Mouse (Mus musculus) bone marrow, adult 2 months (tissue): ENCODE measurements around the gene Dok4. TPM values are rescaled to one million over a fixed set of nuclear protein-coding genes. Genes with fewer than 3 reads are reported as not detected.

Experiments
- H3K27ac ChIP-seq: fragments of 200-500 bp; 2 replicates; pipeline ENCODE4 v1.5.1; 2012; ENCODE audit warnings: low read depth, mild to moderate bottlenecking, control low read depth, inconsistent platforms, low read length; ENCODE audit not compliant: control insufficient read depth, poor library complexity, insufficient read depth
- H3K4me1 ChIP-seq: fragments of 200-500 bp; 2 replicates; pipeline ENCODE4 v1.6.1; 2011; ENCODE audit warnings: low read length; ENCODE audit not compliant: control insufficient read depth, insufficient read depth
- H3K4me3 ChIP-seq: fragments of 200-500 bp; replicated peaks from 2 replicates; pipeline ENCODE3; 2011; ENCODE audit warnings: mild to moderate bottlenecking, low read depth, low read length, control low read depth; ENCODE audit not compliant: control insufficient read depth
- CTCF ChIP-seq: fragments of 200-500 bp; IDR thresholded peaks from 2 replicates; pipeline ENCODE4 v1.5.1; 2011; ENCODE audit warnings: low read length, control low read depth; ENCODE audit not compliant: control insufficient read depth, insufficient read depth
- POLR2A ChIP-seq: fragments of 200-500 bp; IDR thresholded peaks from 2 replicates; pipeline ENCODE4 v1.6.1; 2011; ENCODE audit warnings: low read depth, mild to moderate bottlenecking, control low read depth, low read length, borderline replicate concordance; ENCODE audit not compliant: control insufficient read depth
- WGBS: fragments of 180-500 bp; shearing (Covaris S2); methylation state at CpG from one replicate; pipeline ENCODE4 v1.1.7; 2018; 5-methylcytosine and 5-hydroxymethylcytosine counted together
- polyA plus RNA-seq: library from polyadenylated mRNA; stranded (reverse); fragments of >200 nt; gene quantifications from 2 replicates; pipeline ENCODE4 v1.2.4, GENCODE M21; 2011; ENCODE audit warnings: low replicate concordance; ENCODE audit not compliant: missing spikeins, insufficient read depth, insufficient read length

Gene Dok4
- polyA plus RNA-seq, 1 experiment, result 5.6 TPM

DNA sequence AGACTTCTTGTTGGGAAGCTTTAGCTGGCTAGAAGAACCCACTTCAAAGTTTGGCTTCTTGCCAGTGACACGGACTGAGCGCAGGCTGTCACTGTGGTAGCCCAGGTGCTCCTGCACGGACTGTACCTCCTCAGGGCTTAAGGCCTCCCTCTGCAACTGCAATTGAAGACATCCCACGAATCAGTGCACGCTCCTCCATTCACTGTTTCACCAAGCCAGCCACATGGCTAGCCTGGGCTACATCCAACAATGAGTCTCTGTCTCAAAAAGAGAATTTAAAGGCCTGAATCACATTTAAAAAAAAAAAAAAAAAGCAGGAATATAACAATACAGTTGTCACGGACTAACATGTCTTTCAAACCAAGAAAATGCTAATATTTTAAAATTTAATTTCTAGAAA lies 47.8 kb downstream of the Dok4 start:
- no peaks in the 10 kb centered on the region for H3K4me1 ChIP-seq
- TF ChIP-seq CTCF (no peak), POLR2A (no peak)

GRCm38 (mm10) chr8:94826210-94826609 lies 49.9 kb downstream of the Dok4 start:
- no peak overlapping the region for H3K4me3 ChIP-seq
- TF ChIP-seq POLR2A, result no peak
- TF ChIP-seq CTCF, result no peak
- 89% methylated on average over 5 of the region's 5 CpGs for WGBS
- H3K27ac ChIP-seq, result no peak overlapping the region
- H3K4me1 ChIP-seq, result no peaks in the 10 kb centered on the region

More for the DNA sequence above, 47.8 kb downstream of the Dok4 start:
- Histone ChIP-seq H3K27ac (no peak overlapping the region), H3K4me3 (no peak overlapping the region)
- WGBS, result 80% methylated on average over 6 of the region's 6 CpGs

DNA sequence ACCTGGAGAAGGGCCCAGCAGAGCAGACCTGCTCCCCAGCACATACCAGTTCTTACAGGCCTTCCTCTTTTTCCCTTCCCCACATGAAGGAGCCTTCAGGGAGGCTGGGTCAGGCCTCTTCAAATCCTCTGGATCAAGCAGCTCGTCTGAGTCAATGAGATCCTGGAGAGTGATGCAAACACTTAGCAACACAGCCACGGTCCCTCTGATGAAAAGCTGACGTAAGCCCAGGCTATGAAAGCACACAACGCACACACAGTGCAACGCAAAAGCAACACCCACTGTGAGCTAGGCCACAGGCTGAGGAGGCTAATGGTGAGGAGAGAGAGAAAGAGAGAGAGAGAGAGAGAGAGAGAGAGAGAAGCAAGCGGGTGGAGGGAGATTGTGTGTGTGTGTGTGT lies 51.0 kb downstream of the Dok4 start:
- WGBS, result 73% methylated on average over 6 of the region's 6 CpGs
- Histone ChIP-seq H3K4me1 (no peaks in the 10 kb centered on the region), H3K27ac (no peak overlapping the region), H3K4me3 (no peak overlapping the region)
- TF ChIP-seq CTCF (no peak), POLR2A (no peak)

- no peak overlapping the region for H3K27ac ChIP-seq
- WGBS, result 92% methylated on average over 23 of the region's 23 CpGs
- H3K4me1 ChIP-seq, result no peaks in the 10 kb centered on the region
- H3K4me3 ChIP-seq, result no peak overlapping the region
- TF ChIP-seq POLR2A, result no peak
- peak; percentile 79 for TF ChIP-seq CTCF
Observed at GRCm38 (mm10) chr8:94822637-94823560, 53.2 kb downstream of the Dok4 start.

GRCm38 (mm10) chr8:94821381-94821780 lies 54.7 kb downstream of the Dok4 start:
- Histone ChIP-seq H3K4me3 (no peak overlapping the region), H3K4me1 (no peaks in the 10 kb centered on the region), H3K27ac (no peak overlapping the region)
- no peak for TF ChIP-seq CTCF
- TF ChIP-seq POLR2A, result no peak
- 96% methylated on average over 2 of the region's 2 CpGs for WGBS

DNA sequence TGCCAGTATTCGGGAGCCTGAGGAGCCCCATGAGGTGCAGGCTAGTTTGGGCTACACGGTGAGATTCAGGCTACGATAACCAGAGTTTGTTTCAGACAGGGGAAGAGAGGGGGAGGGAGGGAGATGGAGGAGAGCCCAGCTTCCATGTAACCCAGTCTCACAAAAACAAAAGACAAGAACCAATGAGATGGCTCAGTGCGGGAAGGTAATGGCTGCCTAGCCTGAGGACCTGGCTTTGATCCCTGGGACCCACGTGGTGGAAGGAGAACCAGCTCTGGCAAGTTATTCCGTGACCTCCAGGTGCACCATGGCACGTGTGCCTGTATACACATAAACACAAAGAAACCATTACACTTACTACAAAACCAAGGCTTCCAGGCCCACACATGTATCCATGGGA lies 55.6 kb downstream of the Dok4 start:
- no peak overlapping the region for H3K27ac ChIP-seq
- H3K4me3 ChIP-seq, result no peak overlapping the region
- TF ChIP-seq POLR2A, result no peak
- TF ChIP-seq CTCF, result no peak
- 89% methylated on average over 7 of the region's 7 CpGs for WGBS
- H3K4me1 ChIP-seq, result no peaks in the 10 kb centered on the region

DNA sequence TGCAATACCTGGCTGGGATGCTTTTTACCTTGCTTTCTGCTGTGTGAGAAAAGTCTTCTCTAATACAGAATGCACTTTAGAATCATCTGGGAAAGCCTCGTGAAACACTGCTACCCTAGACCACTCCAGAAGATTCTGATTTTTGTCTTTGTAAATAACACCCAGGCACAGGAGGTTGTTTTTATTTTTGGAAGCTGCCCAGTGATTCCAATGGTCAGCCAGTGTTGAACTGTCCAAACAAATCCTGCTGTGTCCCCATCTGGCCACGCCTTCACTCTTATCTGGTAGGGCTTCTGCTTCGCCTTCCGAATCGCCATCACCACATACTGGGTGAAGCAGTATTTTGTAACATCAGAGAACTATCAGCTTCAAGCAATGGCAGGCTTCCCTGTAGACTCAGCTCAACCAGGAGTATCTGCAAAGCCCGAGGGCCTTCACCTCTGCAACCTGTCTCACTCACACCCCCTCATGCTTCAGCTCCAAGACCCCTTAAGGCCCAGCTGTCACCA lies 56.4 kb downstream of the Dok4 start:
- Histone ChIP-seq H3K4me3 (no peak overlapping the region), H3K4me1 (no peaks in the 10 kb centered on the region), H3K27ac (no peak overlapping the region)
- TF ChIP-seq CTCF (no peak), POLR2A (no peak)
- WGBS, result 71% methylated on average over 6 of the region's 6 CpGs

DNA sequence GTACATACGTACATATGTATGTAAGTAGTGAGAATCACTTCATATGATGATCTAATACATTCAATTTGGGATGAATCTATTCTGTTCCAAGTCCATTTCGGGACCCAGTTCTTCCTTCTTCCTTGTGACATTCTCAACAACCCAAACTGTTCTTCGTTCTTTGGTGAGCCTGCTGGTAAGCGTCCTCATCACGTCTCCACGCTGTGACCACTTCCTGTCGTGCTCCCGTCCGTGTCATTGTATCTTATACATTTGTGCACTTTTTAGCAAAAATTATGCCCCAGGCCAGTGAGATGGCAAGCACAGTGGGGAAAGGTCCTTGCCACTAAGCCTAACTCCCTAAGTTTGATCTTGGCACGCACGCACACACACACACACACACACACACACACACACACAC lies 58.2 kb downstream of the Dok4 start:
- no peak for TF ChIP-seq POLR2A
- no peak for TF ChIP-seq CTCF

GRCm38 (mm10) chr8:94814556-94814955 lies 61.6 kb downstream of the Dok4 start:
- Histone ChIP-seq H3K27ac (no peak overlapping the region), H3K4me3 (no peak overlapping the region), H3K4me1 (peaks cover 1% of the 10 kb centered on the region)
- WGBS, result 0% methylated on average over 1 of the region's 1 CpGs
- no peak for TF ChIP-seq POLR2A
- TF ChIP-seq CTCF, result peak; percentile 17; the same call in 1 of the 2 replicates

More for the DNA sequence above, 58.2 kb downstream of the Dok4 start:
- Histone ChIP-seq H3K4me1 (no peaks in the 10 kb centered on the region), H3K4me3 (no peak overlapping the region), H3K27ac (no peak overlapping the region)
- 45% methylated on average over 11 of the region's 11 CpGs for WGBS

Other genes with a start within 250 kb of the Dok4 start
- gene Arl2bp, start 209.7 kb downstream of the Dok4 start, polyA plus RNA-seq, result 32.9 and 36.3 TPM in 2 replicates
- not detected in 2 replicates for gene Pllp, start 180.1 kb downstream of the Dok4 start, polyA plus RNA-seq
- gene Ccl22, start 130.7 kb downstream of the Dok4 start, polyA plus RNA-seq, result 0.57 TPM in 1 of 2 replicates, not detected in the other
- gene Cx3cl1, start 104.3 kb downstream of the Dok4 start, polyA plus RNA-seq, result 3.6 TPM in 1 of 2 replicates, not detected in the other
- not detected in 2 replicates for gene Ccl17, start 65.9 kb downstream of the Dok4 start, polyA plus RNA-seq
- 21.8 and 35.8 TPM in 2 replicates for gene Coq9, start 38.0 kb downstream of the Dok4 start, polyA plus RNA-seq
- 36.7 and 38.1 TPM in 2 replicates for gene Ciapin1, start 38.0 kb downstream of the Dok4 start, polyA plus RNA-seq
- 33.6 and 37.9 TPM in 2 replicates for gene Polr2c, start 18.9 kb downstream of the Dok4 start, polyA plus RNA-seq
- 0.70 and 2.8 TPM in 2 replicates for gene Ccdc102a, start 41.8 kb upstream of the Dok4 start, polyA plus RNA-seq
- gene Adgrg5, start 47.4 kb upstream of the Dok4 start, polyA plus RNA-seq, result 0.92 and 2.5 TPM in 2 replicates
- gene Adgrg1, start 98.4 kb upstream of the Dok4 start, polyA plus RNA-seq, result 30.1 and 41.3 TPM in 2 replicates
- 18.7 and 63.0 TPM in 2 replicates for gene Adgrg3, start 141.4 kb upstream of the Dok4 start, polyA plus RNA-seq
- gene Drc7, start 178.8 kb upstream of the Dok4 start, polyA plus RNA-seq, result 2.8 and 3.1 TPM in 2 replicates
- 4.4 and 21.7 TPM in 2 replicates for gene Katnb1, start 204.9 kb upstream of the Dok4 start, polyA plus RNA-seq